Mouse (Mus musculus) gastrocnemius, postnatal 25 days (tissue): ENCODE measurements around the gene Usp53. TPM values are rescaled to one million over a fixed set of nuclear protein-coding genes. Genes with fewer than 3 reads are reported as not detected.

ENCODE experiments used
- DNase-seq: peaks from one replicate; pipeline ENCODE4 v3.0.0; 2022
- microRNA-seq, 2 experiments: library from miRNA; unstranded; fragments of <30 nt; microRNA quantifications; one replicate each; pipeline ENCODE4 v1.2.0; 2021; ENCODE audit warnings: borderline replicate concordance in 2 of 2
- total RNA-seq, 2 experiments: library from RNA; stranded (reverse); gene quantifications; 1 replicate in 1 of 2; 2 replicates in 1 of 2; pipeline ENCODE4 v1.2.3; 2021

Gene Usp53
- total RNA-seq, 2 experiments from 2014 or later, result 8.6 to 10.9 TPM

DNA sequence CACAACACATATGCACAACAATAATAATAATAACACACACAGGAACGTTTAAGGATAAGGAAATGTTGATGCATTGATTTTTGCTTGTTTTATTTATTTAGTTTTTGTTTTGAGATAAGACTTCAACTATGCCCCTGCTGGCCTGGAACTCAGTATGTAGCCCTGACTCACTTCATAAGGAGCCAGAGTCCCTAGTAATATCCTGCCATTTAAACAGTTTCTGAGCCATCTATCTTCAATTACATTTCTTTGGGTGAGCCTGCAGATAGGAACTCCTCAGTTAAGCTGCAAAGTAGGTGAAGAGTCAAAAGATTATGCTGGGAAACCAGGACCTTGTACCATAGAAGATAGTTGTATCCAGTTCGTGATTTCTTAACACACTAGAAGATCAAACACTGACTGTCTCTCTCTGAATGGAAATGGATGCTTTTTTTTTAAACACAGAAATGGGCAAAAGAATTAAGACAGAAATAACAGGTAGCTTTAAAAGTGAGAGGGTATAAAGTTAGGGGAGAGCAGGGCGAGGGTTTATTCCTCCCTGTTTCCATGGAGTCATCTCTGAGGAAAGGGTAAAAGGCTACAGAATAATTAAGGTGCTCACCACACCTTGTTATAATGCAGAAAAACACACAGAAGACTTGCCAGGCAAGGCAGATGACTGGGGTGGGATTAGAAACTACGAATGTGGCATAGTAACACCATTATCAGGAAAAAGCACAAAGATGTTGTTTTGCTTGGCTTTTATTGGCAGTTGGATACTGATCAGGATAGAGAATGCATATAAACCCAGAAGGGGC, 96.6 kb downstream of the Usp53 start:
- no peak for DNase-seq

Small RNAs within 50 kb of the gene (microRNA-seq; reads per million reads assigned to microRNA genes)
- 0 reads per million in 2 experiments for gene Gm22066

Other genes starting within 250 kb of the Usp53 start
- not detected for gene Fabp2, start 89.4 kb downstream of the Usp53 start, total RNA-seq
- gene Gm10959, start 65.2 kb downstream of the Usp53 start, total RNA-seq, result not detected
- gene 1810037I17Rik, start 60.3 kb downstream of the Usp53 start, total RNA-seq, result 10 to 100 TPM; 25.2 to 28.3 TPM
- gene Myoz2, start 50.5 kb upstream of the Usp53 start, total RNA-seq, result 100 to 1,000 TPM; 318 to 503 TPM